Mouse (Mus musculus) thymus, adult 2 months (tissue): ENCODE measurements around the gene Ahdc1. TPM values are rescaled to one million over a fixed set of nuclear protein-coding genes. Genes with fewer than 3 reads are reported as not detected.
A peak's percentile ranks its signal among the peaks of the same experiment; 100 is the strongest.

Experiments used
- DNase-seq: peaks from one replicate; pipeline ENCODE4 v3.0.0; 2021
- H3K27ac ChIP-seq: fragments of 200-500 bp; 2 replicates; pipeline ENCODE4 v1.5.1; 2012; ENCODE audit warnings: low read length, control low read depth; ENCODE audit not compliant: control insufficient read depth, insufficient read depth
- H3K27me3 ChIP-seq: fragments of 200-500 bp; 2 replicates; pipeline ENCODE4 v1.6.1; 2012; ENCODE audit warnings: mild to moderate bottlenecking, low read length, moderate library complexity, mixed read lengths; ENCODE audit not compliant: control insufficient read depth, insufficient read depth
- H3K36me3 ChIP-seq: fragments of 200-500 bp; 2 replicates; pipeline ENCODE4 v1.6.1; 2012; ENCODE audit warnings: mild to moderate bottlenecking, low read length, moderate library complexity; ENCODE audit not compliant: control insufficient read depth, insufficient read depth
- H3K4me1 ChIP-seq: fragments of 200-500 bp; replicated peaks from 2 replicates; pipeline ENCODE4 v1.6.1; 2012; ENCODE audit warnings: low read length; ENCODE audit not compliant: control insufficient read depth, insufficient read depth
- H3K4me3 ChIP-seq: fragments of 200-500 bp; 2 replicates; pipeline ENCODE4 v1.5.1; 2012; ENCODE audit warnings: mild to moderate bottlenecking, low read length, control low read depth, moderate library complexity; ENCODE audit not compliant: control insufficient read depth, insufficient read depth
- CTCF ChIP-seq: fragments of 200-500 bp; IDR thresholded peaks from 2 replicates; pipeline ENCODE4 v1.5.1; 2012; ENCODE audit warnings: mild to moderate bottlenecking, control low read depth, low read length, moderate library complexity, borderline replicate concordance; ENCODE audit not compliant: control insufficient read depth, poor library complexity, insufficient read depth; ENCODE audit errors: extremely low read depth
- POLR2A ChIP-seq: fragments of 200-500 bp; IDR thresholded peaks from 2 replicates; pipeline ENCODE4 v1.6.1; 2012; ENCODE audit warnings: mild to moderate bottlenecking, low read length, control low read depth, moderate library complexity; ENCODE audit not compliant: control insufficient read depth, poor library complexity, insufficient read depth; ENCODE audit errors: extremely low read depth
- WGBS: fragments of 180-500 bp; shearing (Covaris S2); methylation state at CpG from one replicate; pipeline ENCODE4 v1.1.7; 2018; 5-methylcytosine and 5-hydroxymethylcytosine counted together
- polyA plus RNA-seq: library from polyadenylated mRNA; depleted of rRNA; stranded (reverse); fragments of >200 nt; gene quantifications from 2 replicates; pipeline ENCODE4 v1.2.3, GENCODE M21; 2012; rRNA removed

The Ahdc1 gene
- 59.8 and 78.9 TPM in 2 replicates for polyA plus RNA-seq

- peak within 1 kb of the TSS; percentile 64 for H3K4me3 ChIP-seq
- peaks cover 44% of the 10 kb centered on the region for H3K4me1 ChIP-seq
- peaks cover 2% of the 10 kb centered on the region; the same call in 1 of the 2 replicates for H3K27me3 ChIP-seq
- TF ChIP-seq CTCF (peak; percentile 66; the same call in 1 of the 2 replicates), POLR2A (peak; percentile 95)
- peak; percentile 94 for DNase-seq
- H3K27ac ChIP-seq, result peak within 1 kb of the TSS; percentile 74
- WGBS, result 1% methylated on average over 62 of the region's 66 CpGs
- no peaks in the 10 kb centered on the region for H3K36me3 ChIP-seq
Measured at GRCm38 (mm10) chr4:133011028-133011820, at the start of gene Ahdc1. TSS of gene Ahdc1 (plus strand) at chr4:133011260.

GRCm38 (mm10) chr4:132961866-132962265, 49.2 kb upstream of the Ahdc1 start:
- Histone ChIP-seq H3K27me3 (no peaks in the 10 kb centered on the region), H3K36me3 (no peaks in the 10 kb centered on the region), H3K4me1 (peaks cover 27% of the 10 kb centered on the region), H3K27ac (no peak overlapping the region), H3K4me3 (no peak overlapping the region)
- TF ChIP-seq CTCF (no peak), POLR2A (no peak)
- no peak for DNase-seq
- 94% methylated on average over 5 of the region's 5 CpGs for WGBS

- no peak for TF ChIP-seq CTCF
- no peak for TF ChIP-seq POLR2A
- Histone ChIP-seq H3K4me1 (peaks cover 27% of the 10 kb centered on the region), H3K4me3 (no peak overlapping the region), H3K36me3 (no peaks in the 10 kb centered on the region), H3K27ac (no peak overlapping the region), H3K27me3 (no peaks in the 10 kb centered on the region)
- DNase-seq, result no peak
- 61% methylated on average over 4 of the region's 4 CpGs for WGBS
Measured at GRCm38 (mm10) chr4:132962628-132963027, 48.4 kb upstream of the Ahdc1 start.

- WGBS, result 93% methylated on average over 2 of the region's 2 CpGs
- Histone ChIP-seq H3K4me1 (peaks cover 33% of the 10 kb centered on the region), H3K27ac (no peak overlapping the region), H3K36me3 (no peaks in the 10 kb centered on the region), H3K27me3 (no peaks in the 10 kb centered on the region), H3K4me3 (no peak overlapping the region)
- TF ChIP-seq CTCF (no peak), POLR2A (no peak)
- DNase-seq, result no peak
Measured at GRCm38 (mm10) chr4:132963436-132963835, 47.6 kb upstream of the Ahdc1 start.

GRCm38 (mm10) chr4:132964064-132964463, 47.0 kb upstream of the Ahdc1 start:
- H3K27ac ChIP-seq, result no peak overlapping the region
- 96% methylated on average over 3 of the region's 3 CpGs for WGBS
- H3K4me1 ChIP-seq, result peaks cover 35% of the 10 kb centered on the region
- no peak for DNase-seq
- H3K4me3 ChIP-seq, result no peak overlapping the region
- H3K36me3 ChIP-seq, result no peaks in the 10 kb centered on the region
- TF ChIP-seq POLR2A, result no peak
- no peak for TF ChIP-seq CTCF
- H3K27me3 ChIP-seq, result no peaks in the 10 kb centered on the region

- H3K4me1 ChIP-seq, result peaks cover 31% of the 10 kb centered on the region
- no peak for TF ChIP-seq CTCF
- TF ChIP-seq POLR2A, result no peak
Measured at GRCm38 (mm10) chr4:132964473-132964872, 46.6 kb upstream of the Ahdc1 start.

More at GRCm38 (mm10) chr4:132964473-132964872, 46.6 kb upstream of the Ahdc1 start:
- H3K4me3 ChIP-seq, result no peak overlapping the region
- 94% methylated on average over 5 of the region's 5 CpGs for WGBS
- H3K27me3 ChIP-seq, result no peaks in the 10 kb centered on the region
- DNase-seq, result no peak
- no peaks in the 10 kb centered on the region for H3K36me3 ChIP-seq
- H3K27ac ChIP-seq, result no peak overlapping the region
